ENCODE assay signal across 22 mouse cellular contexts in genomic region chr5:34488741-34489417, GRCm38 (mm10). TPM values are rescaled to one million over a fixed set of nuclear protein-coding genes. Genes with fewer than 3 reads are reported as not detected.
DNase-seq lines count a peak whose midpoint lies in the region; ATAC-seq and TF ChIP-seq lines count a peak whose summit lies in the region.
"Had no signal": no experiment of that assay in that cellular context is flagged by ENCODE, and none has a peak within 500 bp of the region (broad histone marks: within the 10 kb centered on the region; RNA-seq: fewer than 3 reads in every experiment).

No protein-coding gene starts in this region.

- H3K9ac ChIP-seq in forebrain, postnatal 0 days = no peak overlapping the region
- H3K9ac ChIP-seq in forebrain, embryonic 12.5 days = no peak overlapping the region
- no peak overlapping the region for H3K9ac ChIP-seq in kidney, postnatal 0 days (ENCODE audit: low read depth, low read length)
- no peak overlapping the region for H3K9ac ChIP-seq in embryonic facial prominence, embryonic 15.5 days
- H3K9ac ChIP-seq: heart, embryonic 12.5 days; kidney, embryonic 15.5 days; liver, postnatal 0 days had no signal

- no peak overlapping the region for H3K4me2 ChIP-seq in forebrain, postnatal 0 days (ENCODE audit: low read depth)
- H3K4me2 ChIP-seq in forebrain, embryonic 12.5 days = no peak overlapping the region
- no peak overlapping the region for H3K4me2 ChIP-seq in kidney, postnatal 0 days (ENCODE audit: low read length)
- no peak overlapping the region; the same call in 1 of the 2 replicates for H3K4me2 ChIP-seq in embryonic facial prominence, embryonic 15.5 days (replicated peaks)
- H3K4me2 ChIP-seq: heart, embryonic 12.5 days; kidney, embryonic 15.5 days had no signal

- WGBS in forebrain, postnatal 0 days = 63% methylated on average over 6 of the region's 6 CpGs
- WGBS in forebrain, embryonic 12.5 days = 82% methylated on average over 6 of the region's 6 CpGs
- WGBS in kidney, postnatal 0 days = 65% methylated on average over 6 of the region's 6 CpGs
- WGBS in embryonic facial prominence, embryonic 15.5 days = 50% methylated on average over 6 of the region's 6 CpGs

- no peak for TF ChIP-seq CTCF in forebrain, postnatal 0 days (IDR thresholded peaks at IDR 0.05; ENCODE audit: low read depth)
- TF ChIP-seq CTCF in kidney, postnatal 0 days (IDR thresholded peaks at IDR 0.05; ENCODE audit: low read depth) = no peak
- TF ChIP-seq CTCF in brain, embryonic 14.5 days (IDR thresholded peaks at IDR 0.05; ENCODE audit: borderline replicate concordance, extremely low read depth, insufficient read depth, insufficient read length) = no peak

- TF ChIP-seq POLR2A in brain, embryonic 14.5 days (IDR thresholded peaks at IDR 0.05; ENCODE audit: borderline replicate concordance, extremely low read depth, insufficient read depth, insufficient read length, poor library complexity, severe bottlenecking) = no peak

- no peaks in the 10 kb centered on the region for H3K9me3 ChIP-seq in forebrain, postnatal 0 days (ENCODE audit: low read length)
- no peaks in the 10 kb centered on the region for H3K9me3 ChIP-seq in forebrain, embryonic 12.5 days
- no peaks in the 10 kb centered on the region for H3K9me3 ChIP-seq in kidney, postnatal 0 days (replicated peaks; ENCODE audit: low read length)
- H3K9me3 ChIP-seq in embryonic facial prominence, embryonic 15.5 days (replicated peaks) = no peaks in the 10 kb centered on the region
- H3K9me3 ChIP-seq: heart, embryonic 12.5 days; kidney, embryonic 15.5 days; midbrain, embryonic 10.5 days had no signal

- no peak overlapping the region for H3K4me3 ChIP-seq in forebrain, postnatal 0 days (ENCODE audit: low read depth, low read length)
- H3K4me3 ChIP-seq in forebrain, embryonic 12.5 days (replicated peaks) = no peak overlapping the region
- H3K4me3 ChIP-seq in kidney, postnatal 0 days (replicated peaks; ENCODE audit: low read depth, low read length) = no peak overlapping the region
- H3K4me3 ChIP-seq in embryonic facial prominence, embryonic 15.5 days (replicated peaks) = no peak overlapping the region
- H3K4me3 ChIP-seq: heart, embryonic 12.5 days; kidney, embryonic 15.5 days; midbrain, embryonic 10.5 days had no signal

- peak; percentile 66 for DNase-seq in forebrain, postnatal 0 days
- no peak for DNase-seq in kidney, postnatal 0 days (ENCODE audit: low spot score)
- DNase-seq in kidney, postnatal 25 days = no peak
- DNase-seq in brain, embryonic 14.5 days (ENCODE audit: low read depth) = peak; percentile 39
- DNase-seq in heart, postnatal 36 days = no peak
- DNase-seq: adrenal gland, adult 8-10 months; cerebellum, adult 8-10 months; gastrocnemius, postnatal 25 days; heart, adult 18-20 months; heart, postnatal 10 days; left cerebral cortex, postnatal 4 days; liver, postnatal 0 days; lung, postnatal 10 days; right cerebral cortex, postnatal 14 days; thymus, postnatal 25 days had no signal

- no peaks in the 10 kb centered on the region for H3K27me3 ChIP-seq in forebrain, postnatal 0 days (ENCODE audit: insufficient read depth, low read length)
- no peaks in the 10 kb centered on the region for H3K27me3 ChIP-seq in forebrain, embryonic 12.5 days
- H3K27me3 ChIP-seq in kidney, postnatal 0 days (ENCODE audit: insufficient read depth, low read length) = no peaks in the 10 kb centered on the region
- no peaks in the 10 kb centered on the region for H3K27me3 ChIP-seq in embryonic facial prominence, embryonic 15.5 days
- H3K27me3 ChIP-seq: heart, embryonic 12.5 days; kidney, embryonic 15.5 days had no signal

- intact Hi-C loops in heart, postnatal 36 days (cut with DNase I) = no loop called here

- no peaks in the 10 kb centered on the region for H3K4me1 ChIP-seq in forebrain, postnatal 0 days (ENCODE audit: insufficient read depth)
- H3K4me1 ChIP-seq in forebrain, embryonic 12.5 days = no peaks in the 10 kb centered on the region
- no peaks in the 10 kb centered on the region; the same call in 1 of the 2 replicates for H3K4me1 ChIP-seq in kidney, postnatal 0 days (replicated peaks; ENCODE audit: insufficient read depth, low read length)
- H3K4me1 ChIP-seq in embryonic facial prominence, embryonic 15.5 days = peaks cover 20% of the 10 kb centered on the region
- H3K4me1 ChIP-seq: heart, embryonic 12.5 days; midbrain, embryonic 10.5 days had no signal

- ATAC-seq in forebrain, postnatal 0 days = peak; percentile 67
- ATAC-seq in forebrain, embryonic 12.5 days (ENCODE audit: low FRiP score) = no peak
- ATAC-seq in kidney, postnatal 0 days (replicated peaks; ENCODE audit: low FRiP score, low read depth) = 0 out of 2 replicates have a peak, but pooled peaks have one; percentile 11
- peak; percentile 53; the same call in 1 of the 2 replicates for ATAC-seq in embryonic facial prominence, embryonic 15.5 days (ENCODE audit: insufficient number of reproducible peaks, low FRiP score, low TSS enrichment, low read depth)
- ATAC-seq: activated CD4-positive, CD25-positive, alpha-beta regulatory T cell, adult 4 months; intestine, embryonic 16.5 days; liver, postnatal 0 days had no signal

- H3K36me3 ChIP-seq in forebrain, postnatal 0 days (ENCODE audit: insufficient read depth) = peaks cover 33% of the 10 kb centered on the region
- H3K36me3 ChIP-seq in forebrain, embryonic 12.5 days (replicated peaks) = peaks cover 36% of the 10 kb centered on the region
- H3K36me3 ChIP-seq in kidney, postnatal 0 days (ENCODE audit: insufficient read depth, low read length) = 0 out of 2 replicates have a peak, but pooled peaks cover 2% of the 10 kb centered on the region
- H3K36me3 ChIP-seq in embryonic facial prominence, embryonic 15.5 days = peaks cover 18% of the 10 kb centered on the region

- peak overlapping the region; percentile 15; the same call in 1 of the 2 replicates for H3K27ac ChIP-seq in forebrain, postnatal 0 days (ENCODE audit: low read depth, low read length)
- H3K27ac ChIP-seq in forebrain, embryonic 12.5 days = no peak overlapping the region
- H3K27ac ChIP-seq in kidney, postnatal 0 days = no peak overlapping the region
- H3K27ac ChIP-seq in embryonic facial prominence, embryonic 15.5 days (replicated peaks) = peak overlapping the region; percentile 76
- H3K27ac ChIP-seq: kidney, embryonic 15.5 days; midbrain, embryonic 10.5 days had no signal

RNA-seq across cellular contexts. Expression of gene Tnip2, which starts 24.9 kb away (rescaled TPM):
- 7.2 and 9.7 TPM in 2 replicates for total RNA-seq in forebrain, postnatal 0 days (2014; rRNA removed)
- 4.9 and 9.4 TPM in 2 replicates for polyA plus RNA-seq in forebrain, postnatal 0 days (2015; fragmentation: Nextera tagmentation; extraction: Ambion mirVana)
- polyA plus RNA-seq in forebrain, embryonic 12.5 days (2016; fragmentation: Nextera tagmentation; extraction: Ambion mirVana) = 6.7 and 9.2 TPM in 2 replicates
- 16.5 and 17.6 TPM in 2 replicates for polyA plus RNA-seq in kidney, postnatal 0 days (2015; fragmentation: Nextera tagmentation; extraction: Ambion mirVana)
- 7.9 and 8.8 TPM in 2 replicates for polyA plus RNA-seq in brain, embryonic 14.5 days (2012; rRNA removed)
- 29.1 and 34.4 TPM in 2 replicates for polyA plus RNA-seq in embryonic facial prominence, embryonic 15.5 days (2015; fragmentation: Nextera tagmentation; extraction: Ambion mirVana)
- 1 to 10 TPM; 5.5 to 6.7 TPM for total RNA-seq in heart, postnatal 36 days (2021)

RNA-seq across cellular contexts. Expression of gene Sh3bp2, which starts 36.8 kb away (rescaled TPM):
- 37.6 and 43.7 TPM in 2 replicates for total RNA-seq in forebrain, postnatal 0 days (2014; rRNA removed)
- polyA plus RNA-seq in forebrain, postnatal 0 days (2015; fragmentation: Nextera tagmentation; extraction: Ambion mirVana) = 21.5 and 21.8 TPM in 2 replicates
- 18.5 and 20.1 TPM in 2 replicates for polyA plus RNA-seq in forebrain, embryonic 12.5 days (2016; fragmentation: Nextera tagmentation; extraction: Ambion mirVana)
- polyA plus RNA-seq in kidney, postnatal 0 days (2015; fragmentation: Nextera tagmentation; extraction: Ambion mirVana) = 6.2 and 8.9 TPM in 2 replicates
- polyA plus RNA-seq in brain, embryonic 14.5 days (2012; rRNA removed) = 39.8 and 41.6 TPM in 2 replicates
- 8.2 and 8.3 TPM in 2 replicates for polyA plus RNA-seq in embryonic facial prominence, embryonic 15.5 days (2015; fragmentation: Nextera tagmentation; extraction: Ambion mirVana)
- total RNA-seq in heart, postnatal 36 days (2021) = 1 to 10 TPM; 3.8 to 5.5 TPM

Comparison
In these comparisons a context has a peak if more than half of its experiments do, and no peak if none do; other contexts are left out.
1. H3K27ac ChIP-seq: peak in forebrain, postnatal 0 days (single experiment) and embryonic facial prominence, embryonic 15.5 days (single experiment); none in forebrain, embryonic 12.5 days (single experiment) and kidney, postnatal 0 days (single experiment).
2. DNase-seq: peak in forebrain, postnatal 0 days (single experiment) and brain, embryonic 14.5 days (single experiment); none in kidney, postnatal 0 days (single experiment), kidney, postnatal 25 days (0 of 2) and heart, postnatal 36 days (0 of 2).